Mouse (Mus musculus) liver, adult 2 months (tissue): ENCODE data around the gene Hhatl. TPM values are rescaled to one million over a fixed set of nuclear protein-coding genes. Genes with fewer than 3 reads are reported as not detected.

ENCODE experiments used
- DNase-seq: peaks from one replicate; pipeline ENCODE4 v3.0.0-alpha.2; 2011; ENCODE audit warnings: low read depth, low spot score; ENCODE audit errors: extremely low read depth
- H3K27ac ChIP-seq: fragments of 200-500 bp; replicated peaks from 2 replicates; pipeline ENCODE4 v1.5.1; 2012; ENCODE audit warnings: low read depth, mild to moderate bottlenecking, control low read depth, inconsistent platforms, low read length; ENCODE audit not compliant: insufficient read depth
- H3K27me3 ChIP-seq: fragments of 200-500 bp; 2 replicates; pipeline ENCODE4 v1.6.1; 2012; ENCODE audit warnings: mild to moderate bottlenecking, moderate library complexity, low read length, inconsistent platforms; ENCODE audit not compliant: control insufficient read depth, insufficient read depth
- H3K36me3 ChIP-seq: fragments of 200-500 bp; 2 replicates; pipeline ENCODE4 v1.6.1; 2012; ENCODE audit warnings: low read length, inconsistent platforms; ENCODE audit not compliant: control insufficient read depth, insufficient read depth
- H3K4me1 ChIP-seq: fragments of 200-500 bp; 2 replicates; pipeline ENCODE4 v1.6.1; 2011; ENCODE audit warnings: low read length; ENCODE audit not compliant: control insufficient read depth, insufficient read depth
- H3K4me3 ChIP-seq: fragments of 200-500 bp; 2 replicates; pipeline ENCODE4 v1.5.1; 2011; ENCODE audit warnings: low read depth, mild to moderate bottlenecking, control low read depth, low read length, moderate library complexity; ENCODE audit not compliant: insufficient read depth
- H3K79me2 ChIP-seq: fragments of 200-500 bp; 2 replicates; pipeline ENCODE4 v1.6.1; 2012; ENCODE audit warnings: inconsistent platforms, mild to moderate bottlenecking, low read length, moderate library complexity; ENCODE audit not compliant: control insufficient read depth, insufficient read depth
- H3K9ac ChIP-seq: fragments of 200-500 bp; 2 replicates; pipeline ENCODE4 v1.6.1; 2012; ENCODE audit warnings: low read depth, mild to moderate bottlenecking, control low read depth, inconsistent platforms, low read length
- CTCF ChIP-seq: fragments of 200-500 bp; IDR thresholded peaks from 2 replicates; pipeline ENCODE4 v1.5.1; 2011; ENCODE audit warnings: low read depth, low read length, control low read depth
- POLR2A ChIP-seq: fragments of 200-500 bp; IDR thresholded peaks from 2 replicates; pipeline ENCODE4 v1.6.1; 2011; ENCODE audit warnings: low read length, control low read depth; ENCODE audit not compliant: insufficient read depth; ENCODE audit errors: extremely low read depth
- WGBS: fragments of 180-500 bp; shearing (Covaris S2); methylation state at CpG from one replicate; pipeline ENCODE4 v1.1.7; 2018; 5-methylcytosine and 5-hydroxymethylcytosine counted together
- polyA plus RNA-seq: library from polyadenylated mRNA; depleted of rRNA; stranded (reverse); fragments of >200 nt; gene quantifications from 2 replicates; pipeline ENCODE4 v1.2.3, GENCODE M21; 2012
- total RNA-seq: library from RNA; depleted of rRNA; stranded (reverse); fragments of >200 nt; gene quantifications from 2 replicates; pipeline ENCODE4 v1.2.3, GENCODE M21; 2014

Gene Hhatl
- total and polyA plus RNA-seq, 2 experiments, result not detected

GRCm38 (mm10) chr9:121830956-121831293, 38.6 kb upstream of the Hhatl start:
- Histone ChIP-seq H3K27ac (no peak overlapping the region), H3K27me3 (no peaks in the 10 kb centered on the region), H3K4me1 (no peaks in the 10 kb centered on the region), H3K9ac (no peak overlapping the region), H3K79me2 (no peaks in the 10 kb centered on the region), H3K36me3 (no peaks in the 10 kb centered on the region), H3K4me3 (no peak overlapping the region)
- DNase-seq, result peak; percentile 55
- 28% methylated on average over 6 of the region's 6 CpGs for WGBS
- TF ChIP-seq POLR2A (no peak), CTCF (peak; percentile 77)

DNA sequence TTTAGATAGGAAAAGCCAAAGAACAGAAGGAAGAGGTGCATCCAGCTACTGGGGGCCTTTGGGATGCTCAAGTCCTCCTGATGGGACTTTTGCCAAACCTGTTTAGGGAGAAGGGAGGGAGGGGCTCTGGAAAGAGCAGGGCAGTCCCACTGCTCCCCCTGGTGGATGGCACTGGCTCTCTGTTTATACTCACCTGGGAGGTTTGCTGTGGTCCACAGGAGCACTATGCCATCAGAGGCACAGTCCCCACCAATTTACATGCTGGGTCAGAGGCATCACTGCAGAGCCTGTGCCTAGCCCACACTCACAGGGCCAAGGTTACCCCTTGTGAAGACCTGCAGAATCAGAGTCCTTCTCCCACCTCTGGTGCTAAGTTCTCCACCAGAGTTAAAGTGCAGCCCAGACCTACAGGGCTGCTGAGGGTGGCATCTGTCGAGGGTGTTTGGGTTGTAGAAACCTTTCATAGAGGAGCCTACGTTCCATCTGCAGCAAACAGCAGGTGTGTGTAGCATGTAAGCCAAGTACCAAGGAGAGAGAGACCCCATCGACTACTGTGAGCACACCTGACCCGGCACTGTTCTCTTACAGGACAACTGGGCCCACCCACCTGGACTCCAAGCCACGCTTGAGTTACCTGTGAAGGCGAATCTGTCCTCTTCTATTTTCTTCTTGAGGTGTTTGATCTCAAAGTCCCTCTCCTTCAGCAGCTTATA, 38.1 kb upstream of the Hhatl start:
- no peaks in the 10 kb centered on the region for H3K79me2 ChIP-seq
- no peaks in the 10 kb centered on the region for H3K36me3 ChIP-seq
- DNase-seq, result no peak
- no peak overlapping the region for H3K4me3 ChIP-seq
- no peaks in the 10 kb centered on the region for H3K4me1 ChIP-seq
- H3K9ac ChIP-seq, result no peak overlapping the region
- TF ChIP-seq CTCF (peak; percentile 81), POLR2A (no peak)
- no peaks in the 10 kb centered on the region for H3K27me3 ChIP-seq
- no peak overlapping the region for H3K27ac ChIP-seq
- WGBS, result 82% methylated on average over 6 of the region's 6 CpGs

GRCm38 (mm10) chr9:121829270-121829992, 37.1 kb upstream of the Hhatl start:
- H3K79me2 ChIP-seq, result no peaks in the 10 kb centered on the region

GRCm38 (mm10) chr9:121828314-121828713, 36.0 kb upstream of the Hhatl start:
- no peaks in the 10 kb centered on the region for H3K79me2 ChIP-seq
- no peaks in the 10 kb centered on the region for H3K4me1 ChIP-seq
- DNase-seq, result no peak
- TF ChIP-seq CTCF (no peak), POLR2A (no peak)
- H3K36me3 ChIP-seq, result no peaks in the 10 kb centered on the region
- no peak overlapping the region for H3K4me3 ChIP-seq
- WGBS, result 75% methylated on average over 6 of the region's 6 CpGs
- no peak overlapping the region for H3K27ac ChIP-seq
- H3K9ac ChIP-seq, result no peak overlapping the region
- H3K27me3 ChIP-seq, result no peaks in the 10 kb centered on the region

More at GRCm38 (mm10) chr9:121829270-121829992, 37.1 kb upstream of the Hhatl start:
- Histone ChIP-seq H3K4me3 (no peak overlapping the region), H3K4me1 (no peaks in the 10 kb centered on the region), H3K9ac (no peak overlapping the region), H3K36me3 (no peaks in the 10 kb centered on the region), H3K27ac (no peak overlapping the region), H3K27me3 (no peaks in the 10 kb centered on the region)
- no peak for DNase-seq
- TF ChIP-seq POLR2A, result no peak
- no peak for TF ChIP-seq CTCF
- WGBS, result 63% methylated on average over 7 of the region's 7 CpGs

DNA sequence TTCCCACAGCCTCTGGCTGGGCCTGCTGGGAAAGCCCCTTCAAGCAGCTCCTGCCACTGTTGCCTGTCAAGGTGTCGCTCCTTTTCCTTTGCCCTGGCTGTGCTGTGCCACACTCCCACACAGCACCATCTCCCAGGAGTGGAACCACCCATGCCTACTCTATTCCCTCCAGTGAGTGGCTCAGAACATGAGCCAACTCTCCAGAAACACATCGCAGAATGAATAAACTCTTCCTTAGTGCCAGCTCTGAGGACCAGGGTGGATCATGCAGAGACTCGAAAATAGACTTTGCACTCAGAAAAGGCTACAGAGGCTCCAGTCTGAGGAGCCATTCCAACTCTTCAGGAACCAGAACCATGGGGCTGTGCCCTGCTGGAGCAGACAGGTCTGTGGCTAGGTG, 34.0 kb upstream of the Hhatl start:
- H3K27ac ChIP-seq, result no peak overlapping the region
- no peaks in the 10 kb centered on the region for H3K36me3 ChIP-seq
- WGBS, result 91% methylated on average over 3 of the region's 3 CpGs
- H3K27me3 ChIP-seq, result no peaks in the 10 kb centered on the region
- no peak for DNase-seq
- H3K9ac ChIP-seq, result no peak overlapping the region
- H3K4me1 ChIP-seq, result no peaks in the 10 kb centered on the region
- H3K79me2 ChIP-seq, result no peaks in the 10 kb centered on the region
- TF ChIP-seq CTCF, result no peak
- TF ChIP-seq POLR2A, result no peak
- no peak overlapping the region for H3K4me3 ChIP-seq

- Histone ChIP-seq H3K79me2 (no peaks in the 10 kb centered on the region), H3K27ac (no peak overlapping the region), H3K4me1 (no peaks in the 10 kb centered on the region), H3K27me3 (no peaks in the 10 kb centered on the region), H3K4me3 (no peak overlapping the region), H3K36me3 (no peaks in the 10 kb centered on the region), H3K9ac (no peak overlapping the region)
- no peak for DNase-seq
- WGBS, result 89% methylated on average over 7 of the region's 7 CpGs
- no peak for TF ChIP-seq CTCF
- no peak for TF ChIP-seq POLR2A
Observed at GRCm38 (mm10) chr9:121823991-121824390, 31.7 kb upstream of the Hhatl start.
